Mouse (Mus musculus): ENCODE measurements around the gene 1700003E16Rik. TPM values are rescaled to one million over a fixed set of nuclear protein-coding genes. Genes with fewer than 3 reads are reported as not detected.

1700003E16Rik gene
- polyA plus RNA-seq (2012; rRNA removed): 0.01 and 0.02 TPM in 2 replicates

DNA sequence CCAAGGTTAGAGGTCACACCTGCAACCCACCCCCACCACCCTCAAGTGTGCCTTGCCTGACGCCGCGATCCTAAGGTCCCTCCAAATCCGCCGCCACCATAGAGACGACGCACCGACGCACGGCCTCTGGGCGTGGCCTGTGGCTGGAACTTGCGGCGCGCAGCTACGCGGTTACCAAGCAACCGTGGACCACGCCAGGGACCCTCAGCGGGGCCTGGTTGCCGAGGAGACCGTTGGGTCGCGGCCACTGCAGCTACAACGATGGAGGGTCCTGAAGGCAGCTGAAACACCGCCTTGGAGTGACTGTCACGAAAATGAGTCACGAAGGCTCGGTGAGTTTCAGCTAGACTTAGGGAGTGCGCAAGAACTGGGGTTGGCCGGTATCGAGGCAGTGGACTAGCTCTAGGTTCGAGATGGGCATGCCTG is at the start of gene 1700003E16Rik, which contains the start of gene Wdr54:
TSS of gene 1700003E16Rik (plus strand) at position 146 of the 426 bp plus-strand sequence.
TSS of gene Wdr54 (minus strand) at position 139 of the 426 bp plus-strand sequence.

DNA sequence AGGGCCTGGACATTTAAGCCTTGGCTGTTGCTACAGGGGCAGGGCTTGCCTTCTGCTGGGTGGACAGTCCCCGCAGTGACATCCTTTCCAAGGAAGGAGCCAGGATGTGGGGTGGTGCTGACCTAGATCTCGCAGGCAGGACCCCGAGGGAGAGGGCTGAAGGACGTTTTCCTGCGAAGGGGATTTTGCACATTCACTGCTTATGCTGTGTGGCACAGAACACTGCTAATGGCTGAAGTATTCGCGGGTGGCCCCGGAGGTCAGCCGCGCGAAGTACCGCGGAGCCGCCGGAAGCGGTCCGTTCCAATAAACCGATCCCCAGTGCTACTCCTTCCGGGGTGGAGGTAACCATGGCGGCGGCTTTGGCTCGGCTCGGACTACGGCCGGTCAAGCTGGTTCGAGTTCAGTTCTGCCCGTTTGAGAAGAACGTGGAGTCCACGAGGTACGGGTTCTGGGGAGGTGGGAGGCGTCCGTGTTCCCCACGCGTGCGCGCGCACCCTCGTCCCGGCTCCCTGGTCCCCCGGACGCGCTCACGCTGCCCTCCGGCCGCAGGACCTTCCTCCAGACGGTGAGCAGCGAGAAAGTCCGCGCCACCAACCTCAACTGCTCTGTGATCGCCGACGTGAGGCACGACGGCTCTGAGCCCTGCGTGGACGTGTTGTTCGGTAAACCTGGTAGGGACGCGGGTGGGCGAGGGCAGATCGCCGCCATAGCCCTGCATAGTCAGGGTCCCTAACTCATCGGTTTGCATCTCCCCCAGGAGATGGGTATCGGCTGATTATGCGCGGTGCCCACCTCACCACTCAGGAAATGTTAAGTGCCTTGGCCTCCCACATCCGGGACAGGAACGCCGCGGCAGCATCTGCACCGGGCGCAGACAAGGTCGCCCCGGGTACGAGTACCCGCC is 47.2 kb upstream of the 1700003E16Rik start, which contains the start of gene Mrpl53:
TSS of gene Mrpl53 (plus strand) at position 279 of the 907 bp plus-strand sequence.

DNA sequence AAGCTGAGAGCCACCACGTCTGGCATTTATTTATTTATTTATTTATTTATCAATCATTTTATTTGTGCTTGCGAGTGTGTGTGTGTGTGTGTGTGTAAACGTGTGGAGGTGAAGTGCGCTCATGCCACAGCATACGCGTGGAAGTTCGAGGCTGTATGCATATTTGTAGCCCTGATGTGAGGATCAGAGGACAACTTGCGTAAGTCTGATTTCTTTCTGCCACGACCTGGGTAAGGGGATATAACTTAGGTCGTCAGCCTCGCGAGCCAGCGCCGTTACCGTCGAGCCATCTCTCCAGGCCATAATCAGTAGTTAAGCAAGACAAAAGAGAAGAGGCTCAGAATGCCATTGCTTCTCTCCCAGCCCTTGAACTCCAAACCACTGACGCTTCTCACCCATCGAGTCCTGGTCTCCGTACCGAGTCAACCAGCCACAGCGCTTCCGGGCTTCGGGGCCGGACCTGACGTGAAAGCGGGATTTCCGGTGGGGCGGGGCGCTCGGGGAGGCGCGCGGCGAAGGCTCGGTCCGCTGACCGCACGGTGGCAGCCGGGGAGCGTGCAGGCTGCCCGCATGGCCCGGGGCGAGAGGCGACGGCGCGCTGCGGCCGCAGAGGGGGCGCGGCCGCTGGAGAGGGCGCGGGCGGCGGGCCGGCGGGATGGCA is 41.1 kb upstream of the 1700003E16Rik start, which contains the start of gene Mogs:
TSS of gene Mogs (plus strand) at position 486 of the 661 bp plus-strand sequence.

GRCm38 (mm10) chr6:83120930-83121862 is 35.0 kb upstream of the 1700003E16Rik start, which contains the start of gene Wbp1:
Wbp1 (minus strand) TSS chr6:83121559.

GRCm38 (mm10) chr6:83125331-83125730 is 30.9 kb upstream of the 1700003E16Rik start, which contains the start of gene Ino80b:
Ino80b (minus strand) TSS chr6:83125431.

GRCm38 (mm10) chr6:83134951-83135513 is 21.2 kb upstream of the 1700003E16Rik start, which contains the start of gene Rtkn:
Rtkn (plus strand) TSS chr6:83135463.

DNA sequence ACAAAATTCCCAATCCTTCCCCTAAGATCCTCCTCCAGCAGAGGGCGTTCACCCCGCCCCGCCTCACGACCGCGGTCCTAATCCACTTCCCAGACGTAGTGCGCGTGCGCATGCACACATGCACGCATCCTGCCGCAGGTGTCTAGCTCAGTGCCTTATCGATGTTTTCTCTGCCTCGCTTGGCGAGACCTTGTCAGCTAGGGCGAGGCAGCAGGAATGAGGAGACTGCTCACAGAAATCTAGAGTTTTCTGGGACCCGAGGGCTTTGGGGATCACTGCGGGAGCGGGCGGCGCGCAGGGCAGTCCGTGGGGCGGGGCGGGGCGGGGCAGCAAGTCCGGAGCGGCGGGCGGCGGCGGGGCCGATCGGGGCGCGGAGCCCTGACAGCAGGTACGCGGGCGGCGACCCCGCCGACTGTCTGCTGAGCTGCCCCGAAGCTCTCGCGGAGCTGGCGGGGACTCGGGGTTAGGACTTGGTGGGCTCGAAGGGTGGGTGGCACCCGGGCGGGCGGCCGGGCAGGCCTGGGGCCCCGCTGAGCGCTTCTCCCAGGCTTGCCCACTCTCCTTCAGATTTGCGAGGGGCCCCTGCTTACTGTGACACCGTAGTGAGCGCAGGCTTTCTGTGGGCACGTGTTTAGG is 9.5 kb downstream of the 1700003E16Rik start, which contains the start of gene Dctn1:
TSS of gene Dctn1 (plus strand) at position 314 of the 636 bp plus-strand sequence.

Other genes with a start within 250 kb of the 1700003E16Rik start
- 0.02 and 0.05 TPM in 2 replicates for gene Sema4f, start 216.6 kb upstream of the 1700003E16Rik start, polyA plus RNA-seq (2012; rRNA removed)
- 7.5 and 8.6 TPM in 2 replicates for gene M1ap, start 209.5 kb upstream of the 1700003E16Rik start, polyA plus RNA-seq (2012; rRNA removed)
- 13.6 and 15.5 TPM in 2 replicates for gene Dok1, start 122.9 kb upstream of the 1700003E16Rik start, polyA plus RNA-seq (2012; rRNA removed)
- gene Loxl3, start 122.2 kb upstream of the 1700003E16Rik start, polyA plus RNA-seq (2012; rRNA removed): 1.2 and 1.5 TPM in 2 replicates
- gene Aup1, start 101.9 kb upstream of the 1700003E16Rik start, polyA plus RNA-seq (2012; rRNA removed): 147 and 167 TPM in 2 replicates
- gene Htra2, start 101.1 kb upstream of the 1700003E16Rik start, polyA plus RNA-seq (2012; rRNA removed): 71.6 and 81.9 TPM in 2 replicates
- 6.2 and 8.0 TPM in 2 replicates for gene Dqx1, start 98.6 kb upstream of the 1700003E16Rik start, polyA plus RNA-seq (2012; rRNA removed)
- not detected in 2 replicates for gene Tlx2, start 86.1 kb upstream of the 1700003E16Rik start, polyA plus RNA-seq (2012; rRNA removed)
- gene Pcgf1, start 78.5 kb upstream of the 1700003E16Rik start, polyA plus RNA-seq (2012; rRNA removed): 18.8 and 20.7 TPM in 2 replicates
- gene Lbx2, start 70.0 kb upstream of the 1700003E16Rik start, polyA plus RNA-seq (2012; rRNA removed): 0.18 and 0.19 TPM in 2 replicates
- gene Ccdc142, start 54.8 kb upstream of the 1700003E16Rik start, polyA plus RNA-seq (2012; rRNA removed): 1.0 and 1.1 TPM in 2 replicates
- 2.1 TPM in 2 replicates for gene Gm42688, start 54.8 kb upstream of the 1700003E16Rik start, polyA plus RNA-seq (2012; rRNA removed)
- 55.1 and 55.3 TPM in 2 replicates for gene Mrpl53, start 47.4 kb upstream of the 1700003E16Rik start, polyA plus RNA-seq (2012; rRNA removed)
- 32.2 and 34.8 TPM in 2 replicates for gene Mogs, start 40.9 kb upstream of the 1700003E16Rik start, polyA plus RNA-seq (2012; rRNA removed)
- 23.2 and 27.5 TPM in 2 replicates for gene Wbp1, start 34.8 kb upstream of the 1700003E16Rik start, polyA plus RNA-seq (2012; rRNA removed)
- 11.3 and 11.9 TPM in 2 replicates for gene Ino80b, start 31.0 kb upstream of the 1700003E16Rik start, polyA plus RNA-seq (2012; rRNA removed)
- 9.4 and 10.2 TPM in 2 replicates for gene Rtkn, start 20.9 kb upstream of the 1700003E16Rik start, polyA plus RNA-seq (2012; rRNA removed)
- 0.29 and 0.36 TPM in 2 replicates for gene Wdr54, start within 50 bp of the 1700003E16Rik start, polyA plus RNA-seq (2012; rRNA removed)
- gene Dctn1, start 9.5 kb downstream of the 1700003E16Rik start, polyA plus RNA-seq (2012; rRNA removed): 20.0 and 20.7 TPM in 2 replicates
- gene Slc4a5, start 63.4 kb downstream of the 1700003E16Rik start, polyA plus RNA-seq (2012; rRNA removed): 1.2 and 1.3 TPM in 2 replicates
- gene Mthfd2, start 169.5 kb downstream of the 1700003E16Rik start, polyA plus RNA-seq (2012; rRNA removed): 47.3 and 52.6 TPM in 2 replicates
- 25.8 and 32.2 TPM in 2 replicates for gene Mob1a, start 169.6 kb downstream of the 1700003E16Rik start, polyA plus RNA-seq (2012; rRNA removed)
- gene Bola3, start 192.7 kb downstream of the 1700003E16Rik start, polyA plus RNA-seq (2012; rRNA removed): 87.6 and 91.5 TPM in 2 replicates